Mouse (Mus musculus): Measurements from ENCODE around the gene Ghdc. TPM values are rescaled to one million over a fixed set of nuclear protein-coding genes. Genes with fewer than 3 reads are reported as not detected.
"Not testable (repeated sequence)": the region's sequence is repeated elsewhere in the genome, so short reads cannot be mapped to it uniquely, and the experiment has no call there.

The Ghdc gene
- polyA plus RNA-seq, 1 experiment: 5.5 TPM

DNA sequence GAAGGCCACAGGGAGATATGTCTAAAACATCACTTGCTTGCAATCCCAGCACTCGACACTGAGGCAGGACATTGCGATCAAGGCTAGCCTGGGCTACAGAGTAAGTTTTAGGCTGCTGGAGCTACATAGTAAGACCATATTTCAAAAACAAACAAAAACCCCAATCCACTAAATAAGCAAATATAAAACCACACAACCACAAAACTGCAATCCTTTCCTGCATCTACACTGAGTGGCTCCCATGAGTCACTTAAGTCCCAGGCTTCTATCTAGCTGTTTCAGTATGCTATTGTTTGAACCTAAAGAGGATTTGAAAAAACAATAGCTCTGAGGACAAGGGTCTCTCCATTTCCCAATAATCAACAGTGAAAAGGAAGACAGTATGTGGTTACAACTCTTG is 24.6 kb upstream of the Ghdc start:
- Histone ChIP-seq H3K27me3 (ENCODE audit: control insufficient read depth, insufficient read depth, insufficient read length) (no peaks in the 10 kb centered on the region), H3K79me3 (ENCODE audit: low read depth) (no peaks in the 10 kb centered on the region), H3K4me3 (ENCODE audit: insufficient read depth, poor library complexity, severe bottlenecking) (no peak overlapping the region), H3K79me2 (ENCODE audit: control insufficient read depth, insufficient read depth) (no peaks in the 10 kb centered on the region), H3ac (ENCODE audit: control insufficient read depth, insufficient read length, low read depth) (no peak overlapping the region), H3K36me3 (ENCODE audit: control insufficient read depth, insufficient read depth) (no peaks in the 10 kb centered on the region)
- TF ChIP-seq CEBPB (IDR thresholded peaks at IDR 0.05; ENCODE audit: low read depth) (peak; percentile 9), MYOD1 (IDR thresholded peaks at IDR 0.05; ENCODE audit: control insufficient read depth, insufficient read length, low read depth) (no peak)

DNA sequence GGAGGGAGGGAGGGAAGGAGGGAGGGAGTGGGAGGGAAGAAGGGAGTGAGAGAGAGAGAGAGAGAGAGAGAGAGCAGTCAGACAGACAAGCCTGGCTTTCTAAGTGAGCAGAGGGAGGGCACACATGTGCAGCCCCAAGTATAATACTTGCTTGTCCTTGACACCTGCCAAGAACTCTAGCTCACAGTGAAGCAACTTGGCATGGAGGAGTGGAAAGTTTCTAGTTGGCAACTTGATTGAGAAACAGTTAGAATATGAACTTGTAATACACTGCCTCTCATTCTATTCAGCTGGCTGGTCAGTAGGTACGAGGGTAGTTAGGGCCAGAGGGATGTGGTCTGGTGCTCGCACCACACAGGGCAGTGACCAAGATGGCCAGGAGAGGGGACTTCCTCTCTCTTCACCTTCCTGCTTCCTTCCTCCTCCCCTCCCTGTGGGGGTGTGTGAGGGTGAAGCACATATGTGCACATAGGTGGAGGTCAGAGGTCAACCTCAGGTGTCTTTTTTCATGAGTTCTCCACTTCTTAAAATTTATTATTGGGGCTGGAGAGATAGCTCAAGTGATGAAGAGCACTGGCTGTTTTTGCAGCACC is 20.8 kb upstream of the Ghdc start:
- Histone ChIP-seq H3ac (ENCODE audit: control insufficient read depth, insufficient read length, low read depth) (no peak overlapping the region), H3K79me3 (ENCODE audit: low read depth) (no peaks in the 10 kb centered on the region), H3K79me2 (ENCODE audit: control insufficient read depth, insufficient read depth) (no peaks in the 10 kb centered on the region), H3K4me3 (ENCODE audit: insufficient read depth, poor library complexity, severe bottlenecking) (no peak overlapping the region), H3K36me3 (ENCODE audit: control insufficient read depth, insufficient read depth) (no peaks in the 10 kb centered on the region), H3K27me3 (ENCODE audit: control insufficient read depth, insufficient read depth, insufficient read length) (no peaks in the 10 kb centered on the region)
- no peak for TF ChIP-seq USF1 (IDR thresholded peaks at IDR 0.05; ENCODE audit: low read depth)
- TF ChIP-seq MAX (IDR thresholded peaks at IDR 0.05): no peak
- no peak for TF ChIP-seq CEBPB (IDR thresholded peaks at IDR 0.05; ENCODE audit: low read depth)
- no peak for TF ChIP-seq MYOD1 (IDR thresholded peaks at IDR 0.05; ENCODE audit: control insufficient read depth, insufficient read length, low read depth)
- no peak for TF ChIP-seq CTCF (IDR thresholded peaks at IDR 0.05; ENCODE audit: control insufficient read depth, insufficient read depth, insufficient read length)
- no peak for TF ChIP-seq MYOG (IDR thresholded peaks at IDR 0.05; ENCODE audit: control insufficient read depth, extremely low read depth, insufficient read length)
- no peak for TF ChIP-seq FOSL1 (IDR thresholded peaks at IDR 0.05; ENCODE audit: insufficient read depth, low read length, poor library complexity, severe bottlenecking)

DNA sequence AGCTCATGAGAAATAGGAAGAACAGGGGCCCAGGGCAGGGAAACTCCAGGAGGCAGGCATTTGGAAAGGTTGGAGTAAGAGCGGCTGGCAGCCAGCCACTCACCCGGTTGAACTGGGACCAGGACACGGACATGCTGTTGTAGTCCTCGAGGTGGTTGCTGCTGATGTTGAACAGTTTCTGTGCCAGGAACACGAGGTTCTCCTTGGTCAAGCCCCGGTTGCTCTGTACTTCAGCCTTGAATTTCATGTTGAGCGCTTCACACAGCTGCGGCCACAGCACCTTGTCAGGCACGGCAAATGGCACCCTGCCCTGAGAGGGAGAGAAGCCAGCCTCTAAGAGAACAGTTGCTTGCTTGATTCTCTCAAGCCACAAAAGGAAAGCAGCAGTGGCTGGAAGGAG is 19.9 kb upstream of the Ghdc start:
- H3K79me2 ChIP-seq (ENCODE audit: control insufficient read depth, insufficient read depth); H3K36me3 ChIP-seq (ENCODE audit: control insufficient read depth, insufficient read depth): not testable (repeated sequence)

DNA sequence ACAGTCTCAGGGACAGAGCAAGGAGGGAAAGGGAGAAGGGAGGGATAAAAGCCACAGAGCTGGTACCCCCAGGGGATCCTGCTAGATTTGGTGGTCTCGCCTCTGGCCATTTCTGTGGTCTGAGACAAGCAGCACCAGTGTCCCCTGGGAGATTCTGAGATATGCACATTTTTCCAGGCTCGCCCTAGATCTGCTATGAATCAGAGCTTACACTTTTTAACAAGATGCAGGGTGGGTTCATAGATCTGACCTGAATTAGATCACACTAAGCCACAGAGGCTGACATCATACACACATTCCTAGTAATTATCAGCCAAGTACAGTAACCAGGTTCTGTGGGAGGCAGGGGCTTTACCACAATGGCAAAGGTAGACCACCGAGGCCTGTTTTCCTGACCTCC is 18.9 kb upstream of the Ghdc start:
- Histone ChIP-seq H3K4me3 (ENCODE audit: insufficient read depth, poor library complexity, severe bottlenecking) (no peak overlapping the region), H3ac (ENCODE audit: control insufficient read depth, insufficient read length, low read depth) (no peak overlapping the region), H3K36me3 (ENCODE audit: control insufficient read depth, insufficient read depth) (no peaks in the 10 kb centered on the region), H3K79me3 (ENCODE audit: low read depth) (no peaks in the 10 kb centered on the region), H3K27me3 (ENCODE audit: control insufficient read depth, insufficient read depth, insufficient read length) (no peaks in the 10 kb centered on the region), H3K79me2 (ENCODE audit: control insufficient read depth, insufficient read depth) (no peaks in the 10 kb centered on the region)
- TF ChIP-seq USF1 (IDR thresholded peaks at IDR 0.05; ENCODE audit: low read depth) (no peak), CEBPB (IDR thresholded peaks at IDR 0.05; ENCODE audit: low read depth) (no peak), MAX (IDR thresholded peaks at IDR 0.05) (no peak), CTCF (IDR thresholded peaks at IDR 0.05; ENCODE audit: control insufficient read depth, insufficient read depth, insufficient read length) (no peak), FOSL1 (IDR thresholded peaks at IDR 0.05; ENCODE audit: insufficient read depth, low read length, poor library complexity, severe bottlenecking) (peak; percentile 58), MYOG (IDR thresholded peaks at IDR 0.05; ENCODE audit: control insufficient read depth, extremely low read depth, insufficient read length) (no peak), MYOD1 (IDR thresholded peaks at IDR 0.05; ENCODE audit: control insufficient read depth, insufficient read length, low read depth) (peak; percentile 34)

More for the DNA sequence above, 19.9 kb upstream of the Ghdc start:
- not testable (repeated sequence) for H3ac ChIP-seq (ENCODE audit: control insufficient read depth, insufficient read length, low read depth); H3K79me3 ChIP-seq (ENCODE audit: low read depth); H3K4me3 ChIP-seq (ENCODE audit: insufficient read depth, poor library complexity, severe bottlenecking); H3K27me3 ChIP-seq (ENCODE audit: control insufficient read depth, insufficient read depth, insufficient read length)

DNA sequence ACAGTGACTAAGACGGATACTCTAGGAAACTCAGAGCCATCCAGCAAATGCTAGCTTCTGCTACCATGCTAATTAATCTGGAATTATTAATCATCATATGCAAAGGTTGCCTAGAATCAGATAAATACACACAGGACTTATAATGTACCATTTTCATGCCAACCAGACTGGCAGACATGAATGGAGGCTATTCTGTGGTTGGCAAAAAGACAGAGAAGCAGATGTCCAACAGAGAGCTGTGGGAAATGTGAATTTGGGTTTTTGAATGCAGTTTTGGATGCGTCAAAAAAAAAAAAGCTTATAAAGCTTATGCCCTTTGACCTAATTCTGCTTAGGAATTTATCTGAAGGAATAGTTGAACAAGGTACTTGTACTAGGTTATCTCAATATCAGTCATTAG is 15.0 kb upstream of the Ghdc start:
- no peaks in the 10 kb centered on the region for H3K79me2 ChIP-seq (ENCODE audit: control insufficient read depth, insufficient read depth)
- H3K79me3 ChIP-seq (ENCODE audit: low read depth): no peaks in the 10 kb centered on the region
- no peak for TF ChIP-seq CEBPB (IDR thresholded peaks at IDR 0.05; ENCODE audit: low read depth)
- TF ChIP-seq CTCF (IDR thresholded peaks at IDR 0.05; ENCODE audit: control insufficient read depth, insufficient read depth, insufficient read length): no peak
- H3K4me3 ChIP-seq (ENCODE audit: insufficient read depth, poor library complexity, severe bottlenecking): no peak overlapping the region
- peaks cover 5% of the 10 kb centered on the region for H3K36me3 ChIP-seq (ENCODE audit: control insufficient read depth, insufficient read depth)
- H3K27me3 ChIP-seq (ENCODE audit: control insufficient read depth, insufficient read depth, insufficient read length): no peaks in the 10 kb centered on the region
- H3ac ChIP-seq (ENCODE audit: control insufficient read depth, insufficient read length, low read depth): no peak overlapping the region

DNA sequence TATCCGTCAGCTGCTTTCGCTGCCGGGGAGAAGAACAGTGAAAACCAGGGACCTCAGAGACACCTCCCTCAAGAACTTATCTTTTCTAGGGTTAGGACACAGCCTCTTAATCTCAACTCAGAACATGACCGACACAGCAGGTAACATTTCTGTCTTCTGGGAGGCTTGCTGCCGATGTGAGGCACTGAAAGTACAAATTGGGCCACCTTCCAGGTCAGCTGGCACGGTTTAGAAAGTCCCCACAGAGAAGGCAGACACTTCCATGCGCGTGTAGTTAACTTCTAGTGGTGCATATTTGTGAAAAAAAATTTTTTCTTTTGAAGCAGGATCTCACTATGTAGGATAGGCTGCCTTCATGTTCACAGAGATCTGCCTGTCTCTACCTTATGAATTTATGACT is 13.5 kb upstream of the Ghdc start:
- no peak overlapping the region for H3ac ChIP-seq (ENCODE audit: control insufficient read depth, insufficient read length, low read depth)
- no peaks in the 10 kb centered on the region for H3K79me3 ChIP-seq (ENCODE audit: low read depth)
- no peak overlapping the region for H3K4me3 ChIP-seq (ENCODE audit: insufficient read depth, poor library complexity, severe bottlenecking)
- no peaks in the 10 kb centered on the region for H3K27me3 ChIP-seq (ENCODE audit: control insufficient read depth, insufficient read depth, insufficient read length)
- TF ChIP-seq MYOD1 (IDR thresholded peaks at IDR 0.05; ENCODE audit: control insufficient read depth, insufficient read length, low read depth) (no peak), MAX (IDR thresholded peaks at IDR 0.05) (no peak), CTCF (IDR thresholded peaks at IDR 0.05; ENCODE audit: control insufficient read depth, insufficient read depth, insufficient read length) (no peak)
- H3K36me3 ChIP-seq (ENCODE audit: control insufficient read depth, insufficient read depth): peaks cover 5% of the 10 kb centered on the region
- H3K79me2 ChIP-seq (ENCODE audit: control insufficient read depth, insufficient read depth): no peaks in the 10 kb centered on the region

DNA sequence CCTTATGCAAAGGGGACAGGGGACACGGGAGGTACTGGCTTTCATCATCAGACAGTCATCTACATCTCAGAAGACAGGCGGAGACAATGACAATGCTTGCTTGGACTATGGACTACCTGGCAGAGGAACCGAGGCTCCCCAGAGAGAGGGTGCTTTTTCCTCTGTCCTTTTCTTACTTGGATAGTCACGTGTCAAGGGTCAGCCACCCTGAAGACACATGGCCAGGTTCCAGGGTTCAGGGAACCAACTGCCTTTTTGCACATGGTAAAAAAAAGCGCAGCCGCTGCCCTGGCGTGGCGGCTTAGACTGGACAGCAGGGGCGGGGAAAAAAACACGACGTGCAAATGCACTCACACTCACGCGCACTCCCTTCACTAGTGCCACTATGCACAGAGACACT is 11.8 kb upstream of the Ghdc start:
- Histone ChIP-seq H3K27me3 (ENCODE audit: control insufficient read depth, insufficient read depth, insufficient read length) (no peaks in the 10 kb centered on the region), H3K79me2 (ENCODE audit: control insufficient read depth, insufficient read depth) (no peaks in the 10 kb centered on the region), H3K4me3 (ENCODE audit: insufficient read depth, poor library complexity, severe bottlenecking) (no peak overlapping the region), H3ac (ENCODE audit: control insufficient read depth, insufficient read length, low read depth) (no peak overlapping the region), H3K79me3 (ENCODE audit: low read depth) (no peaks in the 10 kb centered on the region), H3K36me3 (ENCODE audit: control insufficient read depth, insufficient read depth) (peaks cover 5% of the 10 kb centered on the region)
- no peak for TF ChIP-seq MYOG (IDR thresholded peaks at IDR 0.05; ENCODE audit: control insufficient read depth, extremely low read depth, insufficient read length)
- no peak for TF ChIP-seq MAX (IDR thresholded peaks at IDR 0.05)
- no peak for TF ChIP-seq FOSL1 (IDR thresholded peaks at IDR 0.05; ENCODE audit: insufficient read depth, low read length, poor library complexity, severe bottlenecking)
- TF ChIP-seq USF1 (IDR thresholded peaks at IDR 0.05; ENCODE audit: low read depth): no peak
- TF ChIP-seq CTCF (IDR thresholded peaks at IDR 0.05; ENCODE audit: control insufficient read depth, insufficient read depth, insufficient read length): no peak
- no peak for TF ChIP-seq CEBPB (IDR thresholded peaks at IDR 0.05; ENCODE audit: low read depth)
- TF ChIP-seq MYOD1 (IDR thresholded peaks at IDR 0.05; ENCODE audit: control insufficient read depth, insufficient read length, low read depth): no peak
